Mouse (Mus musculus) neural tube, embryonic 13.5 days (tissue): ENCODE results near the gene Nelfe. TPM values are rescaled to one million over a fixed set of nuclear protein-coding genes. Genes with fewer than 3 reads are reported as not detected.
A peak's percentile ranks its signal among the peaks of the same experiment; 100 is the strongest.

Experiments
- ATAC-seq: fragments of 200-750 bp; cut with Nextera tagmentation; 2 replicates; pipeline ENCODE4 v1.8.0; 2017; ENCODE audit warnings: low read depth, mild to moderate bottlenecking, moderate TSS enrichment, moderate library complexity
- H3K27ac ChIP-seq: fragments of 300-500 bp; sonication (generic); replicated peaks from 2 replicates; pipeline ENCODE4 v1.5.1; 2015; ENCODE audit warnings: moderate library complexity, mild to moderate bottlenecking, inconsistent platforms
- H3K27me3 ChIP-seq: fragments of 300-500 bp; sonication (generic); 2 replicates; pipeline ENCODE4 v1.6.1; 2015; ENCODE audit warnings: mild to moderate bottlenecking, inconsistent platforms
- H3K36me3 ChIP-seq: fragments of 300-500 bp; sonication (generic); 2 replicates; pipeline ENCODE4 v1.6.1; 2015; ENCODE audit warnings: mild to moderate bottlenecking, inconsistent platforms
- H3K4me1 ChIP-seq: fragments of 300-500 bp; sonication (generic); replicated peaks from 2 replicates; pipeline ENCODE4 v1.6.1; 2015; ENCODE audit warnings: inconsistent platforms
- H3K4me2 ChIP-seq: fragments of 300-500 bp; sonication (generic); 2 replicates; pipeline ENCODE4 v1.6.1; 2015; ENCODE audit warnings: inconsistent platforms, mild to moderate bottlenecking, moderate library complexity
- H3K4me3 ChIP-seq: fragments of 300-500 bp; sonication (generic); 2 replicates; pipeline ENCODE4 v1.5.1; 2015; ENCODE audit warnings: mild to moderate bottlenecking, inconsistent platforms
- H3K9ac ChIP-seq: fragments of 300-500 bp; sonication (generic); 2 replicates; pipeline ENCODE4 v1.6.1; 2015; ENCODE audit warnings: moderate library complexity, mild to moderate bottlenecking, inconsistent platforms
- H3K9me3 ChIP-seq: fragments of 300-500 bp; sonication (generic); 2 replicates; pipeline ENCODE4 v1.6.1; 2016; ENCODE audit warnings: inconsistent platforms
- WGBS: fragments of 180-500 bp; shearing (Covaris S2); methylation state at CpG from one replicate; pipeline ENCODE4 v1.1.7; 2015; 5-methylcytosine and 5-hydroxymethylcytosine counted together
- polyA plus RNA-seq: library from polyadenylated mRNA; unstranded; fragments of >200 nt; fragmentation: Nextera tagmentation; extraction: Ambion mirVana; gene quantifications from 2 replicates; pipeline ENCODE4 v1.2.1, GENCODE M21; 2015

The Nelfe gene
- polyA plus RNA-seq, 1 experiment from 2014 or later, result 81.6 TPM

DNA sequence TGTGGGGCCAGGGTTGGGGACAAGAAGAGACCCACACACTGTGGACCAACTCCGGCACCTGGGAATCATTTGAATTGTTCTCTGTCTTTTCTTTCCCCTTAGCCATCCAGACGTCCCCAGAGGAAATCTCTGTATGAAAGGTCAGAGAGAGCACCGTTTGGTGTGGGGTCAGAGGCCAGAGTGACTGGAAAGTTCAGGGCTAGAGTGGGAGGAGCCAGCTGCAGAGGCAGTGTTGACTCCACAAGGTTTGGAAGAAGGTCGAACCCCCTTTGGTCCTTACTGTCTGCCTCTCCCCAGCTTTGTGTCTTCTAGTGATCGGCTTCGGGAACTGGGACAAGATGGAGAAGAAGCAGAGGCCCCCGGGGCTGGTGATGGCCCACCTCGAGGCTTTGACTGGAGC, 3.3 kb downstream of the Nelfe start:
- H3K27ac ChIP-seq, result no peak overlapping the region
- H3K4me3 ChIP-seq, result no peak overlapping the region
- ATAC-seq, result no peak
- no peaks in the 10 kb centered on the region for H3K27me3 ChIP-seq
- peaks cover 26% of the 10 kb centered on the region for H3K4me1 ChIP-seq
- no peak overlapping the region for H3K9ac ChIP-seq
- 69% methylated on average over 8 of the region's 8 CpGs for WGBS
- H3K36me3 ChIP-seq, result peaks cover 63% of the 10 kb centered on the region
- H3K4me2 ChIP-seq, result no peak overlapping the region
- H3K9me3 ChIP-seq, result no peaks in the 10 kb centered on the region

GRCm38 (mm10) chr17:34854761-34855160, 4.6 kb downstream of the Nelfe start:
- no peak overlapping the region for H3K4me3 ChIP-seq
- H3K9ac ChIP-seq, result no peak overlapping the region
- H3K9me3 ChIP-seq, result no peaks in the 10 kb centered on the region
- H3K4me2 ChIP-seq, result no peak overlapping the region
- no peaks in the 10 kb centered on the region for H3K27me3 ChIP-seq
- peaks cover 14% of the 10 kb centered on the region for H3K4me1 ChIP-seq
- no peak for ATAC-seq
- H3K27ac ChIP-seq, result no peak overlapping the region
- peaks cover 63% of the 10 kb centered on the region for H3K36me3 ChIP-seq
- WGBS, result 83% methylated on average over 3 of the region's 3 CpGs

GRCm38 (mm10) chr17:34855825-34856224, 5.6 kb downstream of the Nelfe start:
- no peak for ATAC-seq
- WGBS, result 56% methylated on average over 3 of the region's 3 CpGs
- peaks cover 63% of the 10 kb centered on the region for H3K36me3 ChIP-seq

GRCm38 (mm10) chr17:34858670-34859069, 8.5 kb downstream of the Nelfe start:
- H3K4me3 ChIP-seq, result no peak overlapping the region
- ATAC-seq, result no peak
- H3K9me3 ChIP-seq, result no peaks in the 10 kb centered on the region
- peaks cover 44% of the 10 kb centered on the region for H3K36me3 ChIP-seq
- 88% methylated on average over 4 of the region's 4 CpGs for WGBS
- no peak overlapping the region for H3K4me2 ChIP-seq
- no peaks in the 10 kb centered on the region for H3K27me3 ChIP-seq
- H3K4me1 ChIP-seq, result no peaks in the 10 kb centered on the region
- H3K27ac ChIP-seq, result no peak overlapping the region
- no peak overlapping the region for H3K9ac ChIP-seq

More at GRCm38 (mm10) chr17:34855825-34856224, 5.6 kb downstream of the Nelfe start:
- H3K4me2 ChIP-seq, result no peak overlapping the region
- no peaks in the 10 kb centered on the region for H3K9me3 ChIP-seq
- no peak overlapping the region for H3K27ac ChIP-seq
- no peaks in the 10 kb centered on the region for H3K27me3 ChIP-seq
- H3K9ac ChIP-seq, result no peak overlapping the region
- no peak overlapping the region for H3K4me3 ChIP-seq
- H3K4me1 ChIP-seq, result peaks cover 11% of the 10 kb centered on the region

GRCm38 (mm10) chr17:34860514-34860913, 10.3 kb downstream of the Nelfe start:
- WGBS, result 91% methylated on average over 9 of the region's 9 CpGs
- ATAC-seq, result no peak
- no peak overlapping the region for H3K27ac ChIP-seq
- no peak overlapping the region for H3K4me2 ChIP-seq
- H3K4me1 ChIP-seq, result no peaks in the 10 kb centered on the region
- H3K4me3 ChIP-seq, result no peak overlapping the region
- H3K36me3 ChIP-seq, result peaks cover 25% of the 10 kb centered on the region
- H3K27me3 ChIP-seq, result no peaks in the 10 kb centered on the region
- no peak overlapping the region for H3K9ac ChIP-seq
- no peaks in the 10 kb centered on the region for H3K9me3 ChIP-seq

GRCm38 (mm10) chr17:34861704-34862415, 11.7 kb downstream of the Nelfe start:
- no peak overlapping the region for H3K27ac ChIP-seq
- no peak for ATAC-seq
- H3K9ac ChIP-seq, result no peak overlapping the region
- H3K9me3 ChIP-seq, result no peaks in the 10 kb centered on the region
- peaks cover 14% of the 10 kb centered on the region for H3K36me3 ChIP-seq
- no peak overlapping the region for H3K4me3 ChIP-seq
- H3K4me2 ChIP-seq, result no peak overlapping the region
- 70% methylated on average over 13 of the region's 13 CpGs for WGBS
- no peaks in the 10 kb centered on the region for H3K4me1 ChIP-seq
- no peaks in the 10 kb centered on the region for H3K27me3 ChIP-seq

- H3K27me3 ChIP-seq, result no peaks in the 10 kb centered on the region
- peaks cover 8% of the 10 kb centered on the region for H3K36me3 ChIP-seq
- WGBS, result 68% methylated on average over 8 of the region's 8 CpGs
- ATAC-seq, result no peak
- no peak within 1 kb of the TSS for H3K9ac ChIP-seq
- H3K27ac ChIP-seq, result no peak within 1 kb of the TSS
- no peaks in the 10 kb centered on the region for H3K4me1 ChIP-seq
- no peaks in the 10 kb centered on the region for H3K9me3 ChIP-seq
- no peak within 1 kb of the TSS for H3K4me2 ChIP-seq
- no peak within 1 kb of the TSS for H3K4me3 ChIP-seq
Observed at GRCm38 (mm10) chr17:34862416-34863081, 12.4 kb downstream of the Nelfe start, which contains the start of gene Cfb. TSS of gene Cfb (minus strand) at chr17:34862518.

DNA sequence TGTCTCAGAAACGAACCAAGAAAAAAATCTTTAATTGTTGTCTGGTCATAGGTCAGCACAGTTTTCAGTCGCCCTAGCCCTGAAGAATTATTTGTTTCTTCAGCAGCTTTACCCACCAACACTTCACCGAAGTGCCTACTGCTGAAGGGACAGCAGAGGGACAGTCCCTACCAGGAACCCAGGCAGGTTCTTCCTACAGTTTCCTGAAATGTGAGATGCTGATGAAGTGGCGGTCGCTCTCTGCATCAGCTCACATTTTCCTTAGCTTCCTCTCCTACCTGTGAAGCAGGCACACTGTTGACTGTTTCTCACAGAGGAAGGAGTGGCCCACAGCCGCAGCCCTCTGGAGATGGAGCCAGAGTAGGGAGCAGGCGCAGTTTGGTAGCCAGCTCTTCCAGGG, 15.8 kb downstream of the Nelfe start:
- Histone ChIP-seq H3K9me3 (no peaks in the 10 kb centered on the region), H3K4me2 (no peak overlapping the region), H3K27ac (no peak overlapping the region), H3K27me3 (no peaks in the 10 kb centered on the region), H3K9ac (no peak overlapping the region), H3K4me3 (no peak overlapping the region), H3K36me3 (no peaks in the 10 kb centered on the region), H3K4me1 (no peaks in the 10 kb centered on the region)
- no peak for ATAC-seq
- WGBS, result 68% methylated on average over 7 of the region's 7 CpGs

- Histone ChIP-seq H3K4me3 (no peak overlapping the region), H3K9ac (no peak overlapping the region), H3K27me3 (no peaks in the 10 kb centered on the region), H3K36me3 (no peaks in the 10 kb centered on the region), H3K27ac (no peak overlapping the region), H3K9me3 (no peaks in the 10 kb centered on the region), H3K4me2 (no peak overlapping the region), H3K4me1 (no peaks in the 10 kb centered on the region)
- WGBS, result 88% methylated on average over 6 of the region's 6 CpGs
- ATAC-seq, result no peak
Observed at GRCm38 (mm10) chr17:34874321-34874720, 24.1 kb downstream of the Nelfe start.

DNA sequence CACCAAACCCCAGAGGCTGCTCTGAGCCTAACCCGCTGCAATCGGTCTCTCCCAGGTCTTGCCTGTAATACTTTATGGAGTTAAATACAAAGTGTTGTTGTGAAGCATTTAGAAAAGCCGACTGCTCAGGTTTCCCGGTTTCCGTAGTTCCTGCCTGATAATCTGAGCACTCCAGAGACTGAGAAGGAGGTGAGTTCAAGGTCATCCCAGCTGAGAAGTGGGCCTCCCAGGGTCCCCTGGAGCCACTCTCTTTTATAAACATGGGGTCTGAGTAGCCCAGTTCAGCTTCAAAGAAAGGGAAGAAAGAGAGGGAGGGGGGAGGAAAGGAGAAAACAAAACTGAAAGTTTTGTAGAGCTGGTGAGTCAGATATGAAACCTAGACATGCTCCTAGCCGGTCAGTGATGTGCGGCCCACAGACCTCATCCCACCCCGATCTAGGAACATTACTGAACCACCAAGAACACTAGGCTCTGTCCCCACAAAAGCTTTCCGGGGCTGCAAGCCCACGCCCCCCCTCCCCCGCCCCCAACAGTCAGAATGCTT, 29.2 kb downstream of the Nelfe start, which contains the start of gene Zbtb12:
TSS of gene Zbtb12 (plus strand) at position 148 of the 544 bp plus-strand sequence.
- no peaks in the 10 kb centered on the region for H3K36me3 ChIP-seq
- H3K4me1 ChIP-seq, result no peaks in the 10 kb centered on the region
- H3K27me3 ChIP-seq, result peaks cover 12% of the 10 kb centered on the region
- no peaks in the 10 kb centered on the region for H3K9me3 ChIP-seq
- no peak within 1 kb of the TSS for H3K4me2 ChIP-seq
- H3K9ac ChIP-seq, result no peak within 1 kb of the TSS
- H3K4me3 ChIP-seq, result no peak within 1 kb of the TSS
- WGBS, result 67% methylated on average over 11 of the region's 11 CpGs
- no peak for ATAC-seq
- no peak within 1 kb of the TSS for H3K27ac ChIP-seq

- no peak for ATAC-seq
- Histone ChIP-seq H3K27ac (no peak overlapping the region), H3K9me3 (no peaks in the 10 kb centered on the region), H3K9ac (no peak overlapping the region), H3K4me3 (no peak overlapping the region), H3K4me1 (no peaks in the 10 kb centered on the region), H3K27me3 (peaks cover 12% of the 10 kb centered on the region), H3K36me3 (no peaks in the 10 kb centered on the region), H3K4me2 (no peak overlapping the region)
Observed at GRCm38 (mm10) chr17:34881166-34881565, 31.0 kb downstream of the Nelfe start.

GRCm38 (mm10) chr17:34881683-34882310, 31.6 kb downstream of the Nelfe start, which contains the start of gene Gm20547:
TSS of gene Gm20547 (minus strand) at chr17:34882042.
- 9% methylated on average over 15 of the region's 15 CpGs for whole genome bisulfite sequencing
- no peak for ATAC-seq

More at GRCm38 (mm10) chr17:34881683-34882310, 31.6 kb downstream of the Nelfe start, which contains the start of gene Gm20547:
- no peak within 1 kb of the TSS for H3K4me3 ChIP-seq
- H3K4me1 ChIP-seq, result no peaks in the 10 kb centered on the region
- no peaks in the 10 kb centered on the region for H3K9me3 ChIP-seq
- H3K27me3 ChIP-seq, result peaks cover 12% of the 10 kb centered on the region
- H3K27ac ChIP-seq, result no peak within 1 kb of the TSS
- no peaks in the 10 kb centered on the region for H3K36me3 ChIP-seq
- H3K9ac ChIP-seq, result peak within 1 kb of the TSS; percentile 45; the same call in 1 of the 2 replicates
- peak within 1 kb of the TSS; percentile 22; the same call in 1 of the 2 replicates for H3K4me2 ChIP-seq
